Mouse (Mus musculus) forebrain, postnatal 0 days (tissue): Measurements from ENCODE around the gene Adra2a. TPM values are rescaled to one million over a fixed set of nuclear protein-coding genes. Genes with fewer than 3 reads are reported as not detected.

Source experiments
- ATAC-seq: fragments of 200-750 bp; cut with Nextera tagmentation; 2 replicates; pipeline ENCODE4 v1.8.0; 2017; ENCODE audit warnings: mild to moderate bottlenecking, moderate library complexity
- DNase-seq: peaks from one replicate; pipeline ENCODE4 v3.0.0-alpha.2; 2015
- H3K27ac ChIP-seq: fragments of 300-500 bp; sonication (generic); 2 replicates; pipeline ENCODE4 v1.5.1; 2014; ENCODE audit warnings: low read depth, mild to moderate bottlenecking, antibody characterized with exemption, low read length, moderate library complexity, mixed read lengths
- H3K27me3 ChIP-seq: fragments of 300-500 bp; sonication (generic); 2 replicates; pipeline ENCODE4 v1.6.1; 2014; ENCODE audit warnings: mild to moderate bottlenecking, low read length, mixed read lengths; ENCODE audit not compliant: insufficient read depth
- H3K36me3 ChIP-seq: fragments of 300-500 bp; sonication (generic); 2 replicates; pipeline ENCODE4 v1.6.1; 2014; ENCODE audit warnings: mild to moderate bottlenecking, moderate library complexity; ENCODE audit not compliant: insufficient read depth
- H3K4me1 ChIP-seq: fragments of 300-500 bp; sonication (generic); 2 replicates; pipeline ENCODE4 v1.6.1; 2014; ENCODE audit warnings: antibody characterized with exemption; ENCODE audit not compliant: insufficient read depth
- H3K4me2 ChIP-seq: fragments of 300-500 bp; sonication (generic); 2 replicates; pipeline ENCODE4 v1.6.1; 2014; ENCODE audit warnings: low read depth, mild to moderate bottlenecking, moderate library complexity
- H3K4me3 ChIP-seq: fragments of 300-500 bp; sonication (generic); 2 replicates; pipeline ENCODE4 v1.5.1; 2014; ENCODE audit warnings: low read depth, low read length, mixed read lengths
- H3K9ac ChIP-seq: fragments of 300-500 bp; sonication (generic); 2 replicates; pipeline ENCODE4 v1.6.1; 2014; ENCODE audit warnings: mild to moderate bottlenecking
- H3K9me3 ChIP-seq: fragments of 300-500 bp; sonication (generic); 2 replicates; pipeline ENCODE4 v1.6.1; 2016; ENCODE audit warnings: low read length
- CTCF ChIP-seq: sonication (generic); IDR thresholded peaks from 2 replicates; pipeline ENCODE4 v1.5.1; 2016; ENCODE audit warnings: antibody characterized with exemption, control low read depth, low read depth
- WGBS: fragments of 180-500 bp; shearing (Covaris S2); extraction: QIAGEN DNeasy Blood & Tissue Kit; methylation state at CpG from one replicate; pipeline ENCODE4 v1.1.7; 2014; 5-methylcytosine and 5-hydroxymethylcytosine counted together
- polyA plus RNA-seq: library from polyadenylated mRNA; unstranded; fragments of >200 nt; fragmentation: Nextera tagmentation; extraction: Ambion mirVana; gene quantifications from 2 replicates; pipeline ENCODE4 v1.2.1, GENCODE M21; 2015
- total RNA-seq: library from RNA; depleted of rRNA; stranded (reverse); fragments of >200 nt; gene quantifications from 2 replicates; pipeline ENCODE4 v1.2.3, GENCODE M21; 2014; rRNA removed

Gene Adra2a
- total and polyA plus RNA-seq, 2 experiments from 2014 or later = 2.6 to 17.3 TPM

GRCm38 (mm10) chr19:54076362-54077349 lies 32.7 kb downstream of the Adra2a start:
- no peaks in the 10 kb centered on the region for H3K9me3 ChIP-seq
- no peak for TF ChIP-seq CTCF

DNA sequence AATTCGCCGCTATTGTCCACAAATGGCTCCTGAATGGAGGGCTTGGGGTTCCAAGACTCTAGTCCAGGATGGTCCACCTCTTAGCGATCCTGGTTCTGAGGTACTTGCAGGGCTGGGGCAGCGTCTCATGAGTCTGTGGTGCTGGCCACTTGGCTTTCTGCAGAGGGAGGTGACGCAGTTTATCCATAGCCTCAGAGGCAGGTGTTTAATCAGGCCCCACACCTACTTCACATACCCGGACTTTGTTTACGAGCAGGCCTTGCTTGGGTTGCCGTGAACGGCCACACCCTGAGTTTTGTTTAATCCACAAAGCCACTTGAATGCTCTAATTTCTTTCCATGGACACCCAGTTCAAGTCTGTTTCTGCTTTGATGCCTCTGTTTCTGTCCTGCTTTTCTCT lies 37.4 kb downstream of the Adra2a start:
- H3K9ac ChIP-seq = no peak overlapping the region
- ATAC-seq = no peak
- TF ChIP-seq CTCF = no peak
- H3K4me3 ChIP-seq = no peak overlapping the region
- DNase-seq = no peak
- no peak overlapping the region for H3K27ac ChIP-seq
- 81% methylated on average over 9 of the region's 9 CpGs for WGBS
- H3K4me1 ChIP-seq = no peaks in the 10 kb centered on the region
- no peak overlapping the region for H3K4me2 ChIP-seq
- no peaks in the 10 kb centered on the region for H3K9me3 ChIP-seq
- H3K36me3 ChIP-seq = no peaks in the 10 kb centered on the region
- no peaks in the 10 kb centered on the region for H3K27me3 ChIP-seq

More at GRCm38 (mm10) chr19:54076362-54077349, 32.7 kb downstream of the Adra2a start:
- Histone ChIP-seq H3K27ac (no peak overlapping the region), H3K36me3 (no peaks in the 10 kb centered on the region), H3K4me2 (no peak overlapping the region), H3K4me3 (no peak overlapping the region), H3K4me1 (no peaks in the 10 kb centered on the region), H3K9ac (no peak overlapping the region), H3K27me3 (no peaks in the 10 kb centered on the region)
- ATAC-seq = no peak
- no peak for DNase-seq
- 18% methylated on average over 10 of the region's 10 CpGs for WGBS

DNA sequence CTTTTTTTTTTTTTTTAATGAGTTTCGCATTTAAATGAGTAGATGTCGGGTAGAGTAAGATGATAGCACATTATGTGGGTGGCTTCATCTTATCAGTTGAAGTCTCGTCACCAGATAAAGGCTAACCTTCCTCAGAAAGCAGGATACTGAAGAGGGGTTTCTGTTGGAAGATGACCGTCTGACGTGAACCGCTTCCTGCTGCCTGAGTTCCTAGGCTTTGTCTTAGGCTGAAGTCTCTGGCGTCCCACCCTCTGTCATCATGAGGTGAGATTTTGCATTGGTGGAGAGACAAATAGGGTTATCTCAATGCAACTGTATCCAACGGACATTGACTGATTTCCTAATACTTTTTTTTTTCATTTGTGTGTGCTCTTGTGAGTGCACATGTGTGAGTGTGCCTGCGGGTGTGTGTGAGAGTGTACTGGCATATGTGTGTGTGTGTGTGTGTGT lies 37.8 kb downstream of the Adra2a start:
- ATAC-seq (no peak), DNase-seq (no peak)
- Histone ChIP-seq H3K9me3 (no peaks in the 10 kb centered on the region), H3K36me3 (no peaks in the 10 kb centered on the region), H3K4me3 (no peak overlapping the region), H3K4me1 (no peaks in the 10 kb centered on the region), H3K4me2 (no peak overlapping the region), H3K9ac (no peak overlapping the region), H3K27me3 (no peaks in the 10 kb centered on the region), H3K27ac (no peak overlapping the region)
- WGBS = 83% methylated on average over 9 of the region's 9 CpGs
- no peak for TF ChIP-seq CTCF

DNA sequence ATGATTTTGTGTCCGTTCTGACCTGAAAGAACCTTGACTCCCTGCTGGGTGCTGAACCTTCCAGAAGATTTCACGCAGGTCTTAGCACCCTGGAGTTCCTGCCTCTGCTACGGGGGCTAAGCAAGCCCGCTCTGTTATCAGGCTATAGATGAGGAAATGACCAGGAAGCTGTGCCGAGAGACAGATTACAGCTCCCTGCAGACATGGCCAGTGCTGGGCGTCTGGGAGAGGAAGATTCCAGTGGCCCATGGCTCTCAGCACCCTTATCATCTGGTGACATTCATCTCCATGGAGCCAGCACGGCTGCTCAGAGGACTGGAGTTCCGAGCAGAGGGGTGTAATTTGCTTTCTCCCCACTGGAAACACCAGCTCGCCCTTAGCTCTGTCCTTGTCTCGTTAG lies 43.4 kb downstream of the Adra2a start:
- no peak for DNase-seq
- H3K9ac ChIP-seq = no peak overlapping the region
- H3K9me3 ChIP-seq = no peaks in the 10 kb centered on the region
- no peak overlapping the region for H3K4me3 ChIP-seq
- H3K27me3 ChIP-seq = no peaks in the 10 kb centered on the region
- H3K27ac ChIP-seq = no peak overlapping the region
- ATAC-seq = no peak
- TF ChIP-seq CTCF = no peak
- no peaks in the 10 kb centered on the region for H3K4me1 ChIP-seq
- no peaks in the 10 kb centered on the region for H3K36me3 ChIP-seq
- 78% methylated on average over 10 of the region's 10 CpGs for WGBS
- no peak overlapping the region for H3K4me2 ChIP-seq

- no peak overlapping the region for H3K4me2 ChIP-seq
- no peak overlapping the region for H3K4me3 ChIP-seq
- no peaks in the 10 kb centered on the region for H3K36me3 ChIP-seq
- H3K9me3 ChIP-seq = no peaks in the 10 kb centered on the region
- H3K27me3 ChIP-seq = no peaks in the 10 kb centered on the region
- no peak for DNase-seq
- H3K4me1 ChIP-seq = peaks cover 3% of the 10 kb centered on the region; the same call in 1 of the 2 replicates
- 79% methylated on average over 3 of the region's 3 CpGs for WGBS
- ATAC-seq = no peak
- no peak for TF ChIP-seq CTCF
- H3K27ac ChIP-seq = no peak overlapping the region
- no peak overlapping the region for H3K9ac ChIP-seq
Observed at GRCm38 (mm10) chr19:54093599-54093998, 49.6 kb downstream of the Adra2a start.

DNA sequence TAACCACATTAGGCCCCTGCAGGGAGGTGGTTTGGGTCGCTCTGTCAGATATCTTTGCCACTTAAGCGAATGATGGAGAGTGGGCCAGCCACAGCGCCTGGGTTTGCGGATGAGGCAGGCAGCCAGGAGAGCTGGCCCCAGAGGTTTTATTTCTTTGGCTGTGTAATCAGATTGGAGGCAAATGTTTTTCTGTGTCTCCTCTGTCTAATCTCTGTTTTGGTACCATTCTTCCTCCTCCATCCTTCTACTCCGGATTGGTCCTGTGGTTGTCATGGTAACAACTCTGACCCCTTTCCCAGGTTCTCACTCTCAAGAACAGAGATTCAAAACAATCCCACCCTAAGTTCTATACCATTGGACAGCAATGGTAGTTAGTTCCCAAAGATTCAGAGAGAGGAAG lies 51.8 kb downstream of the Adra2a start:
- DNase-seq = no peak
- ATAC-seq = no peak
- Histone ChIP-seq H3K9me3 (no peaks in the 10 kb centered on the region), H3K36me3 (no peaks in the 10 kb centered on the region), H3K4me3 (no peak overlapping the region), H3K4me2 (no peak overlapping the region), H3K27ac (no peak overlapping the region), H3K27me3 (no peaks in the 10 kb centered on the region), H3K4me1 (peaks cover 3% of the 10 kb centered on the region; the same call in 1 of the 2 replicates), H3K9ac (no peak overlapping the region)
- WGBS = 56% methylated on average over 5 of the region's 5 CpGs
- TF ChIP-seq CTCF = no peak

DNA sequence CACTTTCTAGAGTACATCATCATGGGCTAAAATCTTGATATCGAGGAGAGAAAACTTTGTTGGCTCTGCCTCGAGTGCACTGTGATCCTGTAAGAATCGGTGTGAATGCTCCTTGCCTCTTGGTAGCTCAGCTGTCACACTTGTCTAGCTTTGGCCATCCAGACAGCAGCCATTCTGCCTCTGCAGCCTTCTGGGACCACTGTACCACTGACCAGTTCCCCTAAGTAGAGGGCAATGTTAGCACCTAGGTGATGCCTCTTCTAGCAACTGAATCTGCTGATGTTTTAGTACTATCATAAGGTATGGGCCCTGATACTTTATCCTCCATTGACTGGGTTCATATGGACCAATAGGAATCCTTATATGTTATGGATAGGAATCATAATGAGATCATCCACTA lies 54.4 kb downstream of the Adra2a start:
- Histone ChIP-seq H3K9me3 (no peaks in the 10 kb centered on the region), H3K36me3 (no peaks in the 10 kb centered on the region), H3K4me2 (no peak overlapping the region), H3K27me3 (no peaks in the 10 kb centered on the region), H3K4me3 (no peak overlapping the region), H3K9ac (no peak overlapping the region), H3K27ac (no peak overlapping the region), H3K4me1 (peaks cover 3% of the 10 kb centered on the region; the same call in 1 of the 2 replicates)
- TF ChIP-seq CTCF = no peak
- no peak for DNase-seq
- ATAC-seq = no peak
- WGBS = 91% methylated on average over 3 of the region's 3 CpGs

Other genes with a start within 250 kb of the Adra2a start
- gene Pdcd4, start 151.9 kb upstream of the Adra2a start, total RNA-seq = 24.4 and 32.3 TPM in 2 replicates
- 55.1 and 82.7 TPM in 2 replicates for gene Pdcd4, start 151.9 kb upstream of the Adra2a start, polyA plus RNA-seq
- gene Shoc2, start 99.8 kb upstream of the Adra2a start, total RNA-seq = 83.3 and 101 TPM in 2 replicates
- 38.6 and 49.6 TPM in 2 replicates for gene Shoc2, start 99.8 kb upstream of the Adra2a start, polyA plus RNA-seq
- 138 and 189 TPM in 2 replicates for gene Bbip1, start 99.5 kb upstream of the Adra2a start, total RNA-seq
- gene Bbip1, start 99.5 kb upstream of the Adra2a start, polyA plus RNA-seq = 196 and 240 TPM in 2 replicates